Mouse (Mus musculus) hindbrain, postnatal 0 days (tissue): ENCODE data around the gene Apol9a. TPM values are rescaled to one million over a fixed set of nuclear protein-coding genes. Genes with fewer than 3 reads are reported as not detected.

Experiments
- ATAC-seq: fragments of 200-750 bp; cut with Nextera tagmentation; 2 replicates; pipeline ENCODE4 v1.8.0; 2017; ENCODE audit warnings: mild to moderate bottlenecking, moderate TSS enrichment, moderate library complexity
- DNase-seq: peaks from one replicate; pipeline ENCODE4 v3.0.0-alpha.2; 2015; ENCODE audit warnings: low spot score
- H3K27ac ChIP-seq: fragments of 300-500 bp; sonication (generic); 2 replicates; pipeline ENCODE4 v1.5.1; 2014; ENCODE audit warnings: mild to moderate bottlenecking
- H3K27me3 ChIP-seq: fragments of 300-500 bp; sonication (generic); 2 replicates; pipeline ENCODE4 v1.6.1; 2014; ENCODE audit warnings: low read length, mixed read lengths; ENCODE audit not compliant: insufficient read depth
- H3K36me3 ChIP-seq: fragments of 300-500 bp; sonication (generic); 2 replicates; pipeline ENCODE4 v1.6.1; 2014; ENCODE audit warnings: low read length, mixed read lengths; ENCODE audit not compliant: insufficient read depth
- H3K4me1 ChIP-seq: fragments of 300-500 bp; sonication (generic); 2 replicates; pipeline ENCODE4 v1.6.1; 2014; ENCODE audit warnings: antibody characterized with exemption, low read length, mixed read lengths; ENCODE audit not compliant: insufficient read depth
- H3K4me2 ChIP-seq: fragments of 300-500 bp; sonication (generic); 2 replicates; pipeline ENCODE4 v1.6.1; 2014; ENCODE audit warnings: low read depth, mild to moderate bottlenecking, low read length, moderate library complexity, mixed read lengths
- H3K4me3 ChIP-seq: fragments of 300-500 bp; sonication (generic); 2 replicates; pipeline ENCODE4 v1.5.1; 2014; ENCODE audit warnings: low read length
- H3K9ac ChIP-seq: fragments of 300-500 bp; sonication (generic); replicated peaks from 2 replicates; pipeline ENCODE4 v1.6.1; 2014; ENCODE audit warnings: mild to moderate bottlenecking, low read length, moderate library complexity, mixed read lengths
- H3K9me3 ChIP-seq: fragments of 300-500 bp; sonication (generic); 2 replicates; pipeline ENCODE4 v1.6.1; 2016; ENCODE audit warnings: low read length, mixed read lengths
- CTCF ChIP-seq: IDR thresholded peaks from 2 replicates; pipeline ENCODE4 v1.5.1; 2016; ENCODE audit warnings: antibody characterized with exemption, control low read depth, low read depth
- WGBS: fragments of 180-500 bp; shearing (Covaris S2); extraction: QIAGEN DNeasy Blood & Tissue Kit; methylation state at CpG from one replicate; pipeline ENCODE4 v1.1.7; 2014; 5-methylcytosine and 5-hydroxymethylcytosine counted together
- polyA plus RNA-seq: library from polyadenylated mRNA; unstranded; fragments of >200 nt; fragmentation: Nextera tagmentation; extraction: Ambion mirVana; gene quantifications from 2 replicates; pipeline ENCODE4 v1.2.1, GENCODE M21; 2015
- total RNA-seq: library from RNA; depleted of rRNA; stranded (reverse); fragments of >200 nt; gene quantifications from 2 replicates; pipeline ENCODE4 v1.2.3, GENCODE M21; 2014; rRNA removed

Apol9a gene
- total and polyA plus RNA-seq, 2 experiments from 2014 or later, result 1.2 to 7.8 TPM

- 9% methylated on average over 11 of the region's 11 CpGs for WGBS
- H3K4me1 ChIP-seq, result peaks cover 15% of the 10 kb centered on the region
- 0 out of 2 replicates have a peak overlapping the region, but pooled peaks have one; percentile 1 for H3K9ac ChIP-seq
- TF ChIP-seq CTCF, result no peak
- ATAC-seq (peak; percentile 61), DNase-seq (peak; percentile 71)
- no peaks in the 10 kb centered on the region for H3K36me3 ChIP-seq
- H3K4me2 ChIP-seq, result peak overlapping the region; percentile 34
- no peak overlapping the region for H3K4me3 ChIP-seq
- H3K9me3 ChIP-seq, result no peaks in the 10 kb centered on the region
- H3K27ac ChIP-seq, result peak overlapping the region; percentile 70
- H3K27me3 ChIP-seq, result no peaks in the 10 kb centered on the region
These were observed 54.6 kb downstream of the Apol9a start for GRCm38 (mm10) chr15:77356248-77356810.

- H3K27ac ChIP-seq, result peak overlapping the region; percentile 70
These were observed 55.9 kb downstream of the Apol9a start for GRCm38 (mm10) chr15:77354848-77355551.

GRCm38 (mm10) chr15:77354496-77354847, 56.5 kb downstream of the Apol9a start:
- no peaks in the 10 kb centered on the region for H3K36me3 ChIP-seq
- H3K27me3 ChIP-seq, result no peaks in the 10 kb centered on the region
- TF ChIP-seq CTCF, result no peak
- H3K9me3 ChIP-seq, result no peaks in the 10 kb centered on the region
- peaks cover 15% of the 10 kb centered on the region for H3K4me1 ChIP-seq
- DNase-seq (no peak), ATAC-seq (0 out of 2 replicates have a peak, but pooled peaks have one; percentile 6)
- H3K4me2 ChIP-seq, result no peak overlapping the region
- no peak overlapping the region for H3K4me3 ChIP-seq
- H3K9ac ChIP-seq, result no peak overlapping the region
- peak overlapping the region; percentile 70; the same call in 1 of the 2 replicates for H3K27ac ChIP-seq
- 47% methylated on average over 4 of the region's 4 CpGs for WGBS

More at GRCm38 (mm10) chr15:77354848-77355551, 55.9 kb downstream of the Apol9a start:
- peak; percentile 56 for DNase-seq
- H3K9me3 ChIP-seq, result no peaks in the 10 kb centered on the region
- no peaks in the 10 kb centered on the region for H3K27me3 ChIP-seq
- peak; percentile 35; the same call in 1 of the 2 replicates for ATAC-seq
- TF ChIP-seq CTCF, result no peak
- H3K36me3 ChIP-seq, result no peaks in the 10 kb centered on the region
- H3K4me1 ChIP-seq, result peaks cover 15% of the 10 kb centered on the region
- no peak overlapping the region for H3K4me2 ChIP-seq
- WGBS, result 41% methylated on average over 6 of the region's 6 CpGs
- no peak overlapping the region for H3K9ac ChIP-seq
- H3K4me3 ChIP-seq, result no peak overlapping the region

Other genes with a start within 250 kb of the Apol9a start
- 294 and 339 TPM in 2 replicates for gene Rbfox2, start 104.1 kb downstream of the Apol9a start, total RNA-seq
- 84.1 and 91.9 TPM in 2 replicates for gene Rbfox2, start 104.1 kb downstream of the Apol9a start, polyA plus RNA-seq
- gene Apol7a, start 12.0 kb downstream of the Apol9a start, total RNA-seq, result not detected in 2 replicates
- gene Apol7a, start 12.0 kb downstream of the Apol9a start, polyA plus RNA-seq, result not detected in 2 replicates
- not detected in 2 replicates for gene Apol7b, start 36.4 kb upstream of the Apol9a start, total RNA-seq
- not detected in 2 replicates for gene Apol7b, start 36.4 kb upstream of the Apol9a start, polyA plus RNA-seq
- gene Apol10a, start 65.9 kb upstream of the Apol9a start, total RNA-seq, result 0.10 TPM in 1 of 2 replicates, not detected in the other
- not detected in 2 replicates for gene Apol10a, start 65.9 kb upstream of the Apol9a start, polyA plus RNA-seq
- not detected in 2 replicates for gene Apol11a, start 97.1 kb upstream of the Apol9a start, total RNA-seq
- not detected in 2 replicates for gene Apol11a, start 97.1 kb upstream of the Apol9a start, polyA plus RNA-seq
- not detected in 2 replicates for gene Apol7c, start 122.2 kb upstream of the Apol9a start, total RNA-seq
- gene Apol7c, start 122.2 kb upstream of the Apol9a start, polyA plus RNA-seq, result not detected in 2 replicates
- not detected in 2 replicates for gene 1700025B11Rik, start 150.8 kb upstream of the Apol9a start, total RNA-seq
- not detected in 2 replicates for gene 1700025B11Rik, start 150.8 kb upstream of the Apol9a start, polyA plus RNA-seq
- gene Apol10b, start 185.0 kb upstream of the Apol9a start, total RNA-seq, result not detected in 2 replicates
- 0.08 TPM in 1 of 2 replicates, not detected in the other for gene Apol10b, start 185.0 kb upstream of the Apol9a start, polyA plus RNA-seq
- not detected in 2 replicates for gene Gm36245, start 188.1 kb upstream of the Apol9a start, total RNA-seq
- not detected in 2 replicates for gene Gm36245, start 188.1 kb upstream of the Apol9a start, polyA plus RNA-seq
- gene Apol11b, start 232.2 kb upstream of the Apol9a start, total RNA-seq, result not detected in 2 replicates
- not detected in 2 replicates for gene Apol11b, start 232.2 kb upstream of the Apol9a start, polyA plus RNA-seq